Mouse (Mus musculus): ENCODE measurements around the gene Hadha.

DNA sequence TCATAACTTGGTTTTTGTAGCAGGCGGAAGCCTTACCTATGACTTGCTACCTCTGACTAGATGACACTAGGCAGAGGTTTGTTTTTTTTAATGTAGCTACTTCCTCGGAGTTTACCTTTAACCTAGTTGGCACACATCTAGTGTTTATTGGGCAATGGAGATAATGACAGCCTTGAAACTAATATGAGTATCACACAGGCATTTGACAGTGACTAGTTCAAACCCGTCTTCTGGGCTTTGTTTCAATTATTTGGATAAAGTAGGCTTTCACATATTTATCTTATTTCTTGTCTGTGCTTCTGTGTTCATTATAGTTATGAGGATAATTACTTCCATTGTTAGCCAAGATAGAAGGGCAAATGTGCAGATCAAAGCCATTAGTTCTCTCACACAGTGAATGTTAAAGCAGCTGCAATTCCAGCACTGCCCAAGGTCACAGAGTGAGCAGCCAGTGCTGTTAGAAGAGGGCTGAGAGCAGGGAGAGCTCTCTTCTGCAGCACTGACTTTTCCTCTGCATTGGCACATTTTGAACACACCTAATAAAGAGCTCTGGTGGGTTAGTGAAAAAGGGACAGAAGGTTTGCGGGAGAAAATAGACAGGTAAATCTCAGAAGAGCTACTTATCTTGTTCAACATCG is 15.5 kb upstream of the Hadha start:
- no peak for TF ChIP-seq CTCF (IDR thresholded peaks at IDR 0.05; ENCODE audit: low read depth, low read length)
- no peak for TF ChIP-seq POLR2A (IDR thresholded peaks at IDR 0.05; ENCODE audit: borderline replicate concordance, low read depth, low read length)

All from bone marrow macrophage, adult 2 months (primary cell).